Mouse (Mus musculus) right cerebral cortex, postnatal 4 days (tissue): ENCODE measurements at regions not wholly inside any gene's neighbourhood (a gene's known extent, or its start where the extent isn't known, plus 50 kb on each side); places are given as distances from the start of the nearest gene placed in this dataset.

Experiments
- DNase-seq: peaks from one replicate; pipeline ENCODE4 v3.0.0-alpha.2; 2022

DNA sequence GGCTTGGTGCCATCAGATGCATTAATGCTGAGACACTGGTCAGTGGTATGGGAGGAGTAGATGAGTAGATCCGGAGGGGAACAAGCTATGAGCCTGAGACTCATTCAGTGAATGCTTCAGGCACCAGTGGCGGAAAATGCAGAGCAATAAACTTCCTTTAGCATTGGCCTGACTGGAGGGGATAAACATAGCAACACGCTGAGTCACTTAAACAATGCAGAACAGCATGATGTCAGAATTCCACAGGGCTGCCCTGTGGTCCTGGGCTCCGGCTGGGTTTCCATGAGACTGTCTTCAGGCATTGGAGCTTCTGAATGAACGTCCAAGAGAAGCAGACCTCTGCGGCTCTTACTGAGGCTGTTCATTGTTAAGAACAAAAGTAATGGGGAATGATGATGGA is 145.4 kb upstream of the Gm10181 start:
- no peak for DNase-seq

GRCm38 (mm10) chr9:24952516-24952915 is 136.7 kb upstream of the Gm10181 start:
- no peak for DNase-seq

- no peak for DNase-seq
These were observed 133.6 kb upstream of the Gm10181 start for GRCm38 (mm10) chr9:24955641-24956040.

DNA sequence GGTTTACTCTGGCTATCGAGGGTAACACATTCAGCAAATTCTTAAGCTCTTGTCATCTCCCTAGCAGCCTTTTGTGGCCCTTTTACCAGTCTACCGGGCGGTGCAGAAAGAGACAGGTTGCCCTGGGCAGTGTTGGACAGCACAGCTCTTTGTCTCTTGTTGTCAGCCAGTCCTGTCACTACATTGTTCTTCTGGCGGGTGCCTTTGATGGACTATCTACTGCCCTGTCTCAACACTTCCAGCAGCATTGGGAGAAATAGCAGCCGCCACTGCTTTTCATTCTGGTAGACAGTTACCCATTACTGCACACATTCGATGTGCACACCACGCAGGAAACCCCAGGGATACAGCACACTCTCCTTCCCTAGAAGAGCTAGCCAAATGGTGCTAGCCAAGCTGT is 132.7 kb upstream of the Gm10181 start:
- no peak for DNase-seq

DNA sequence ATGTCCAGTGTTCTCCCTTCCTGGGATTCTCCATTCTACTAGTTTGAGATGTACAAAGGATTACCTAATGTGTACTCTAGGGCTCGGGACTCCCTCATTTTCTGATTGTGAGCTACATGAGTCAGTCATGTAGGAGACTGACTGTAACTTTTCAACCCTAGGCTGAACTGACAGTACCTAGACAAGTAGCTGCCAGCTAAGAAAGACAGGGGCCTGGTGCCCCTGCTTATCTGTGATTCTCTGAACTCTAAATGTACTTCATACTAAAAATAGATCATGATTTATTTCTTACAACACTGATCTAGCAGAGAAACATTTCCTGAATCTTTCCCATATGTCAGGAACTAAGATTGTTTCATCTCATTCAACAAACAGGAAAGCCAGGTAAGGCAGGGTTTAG is 125.9 kb upstream of the Gm10181 start:
- no peak for DNase-seq

DNA sequence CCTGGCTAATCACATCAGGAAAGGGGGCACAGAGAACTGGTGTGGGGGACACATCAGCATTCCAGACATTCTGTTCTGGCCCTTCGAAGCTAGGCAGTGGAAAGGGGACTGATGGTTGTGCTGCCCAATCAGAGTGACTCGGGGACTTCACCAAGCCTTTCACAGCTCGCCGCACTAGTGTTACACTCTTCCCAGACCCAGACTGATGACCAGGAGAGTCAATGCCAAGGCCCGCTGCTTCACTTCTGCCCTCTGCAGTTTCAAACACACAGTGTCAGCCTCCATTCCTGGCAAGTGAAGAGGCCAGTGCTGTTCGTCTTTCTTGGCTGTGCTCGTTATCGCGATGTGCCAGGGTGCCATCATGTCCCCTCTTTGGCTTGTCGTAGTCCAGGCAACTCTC is 121.7 kb upstream of the Gm10181 start:
- DNase-seq, result no peak

DNA sequence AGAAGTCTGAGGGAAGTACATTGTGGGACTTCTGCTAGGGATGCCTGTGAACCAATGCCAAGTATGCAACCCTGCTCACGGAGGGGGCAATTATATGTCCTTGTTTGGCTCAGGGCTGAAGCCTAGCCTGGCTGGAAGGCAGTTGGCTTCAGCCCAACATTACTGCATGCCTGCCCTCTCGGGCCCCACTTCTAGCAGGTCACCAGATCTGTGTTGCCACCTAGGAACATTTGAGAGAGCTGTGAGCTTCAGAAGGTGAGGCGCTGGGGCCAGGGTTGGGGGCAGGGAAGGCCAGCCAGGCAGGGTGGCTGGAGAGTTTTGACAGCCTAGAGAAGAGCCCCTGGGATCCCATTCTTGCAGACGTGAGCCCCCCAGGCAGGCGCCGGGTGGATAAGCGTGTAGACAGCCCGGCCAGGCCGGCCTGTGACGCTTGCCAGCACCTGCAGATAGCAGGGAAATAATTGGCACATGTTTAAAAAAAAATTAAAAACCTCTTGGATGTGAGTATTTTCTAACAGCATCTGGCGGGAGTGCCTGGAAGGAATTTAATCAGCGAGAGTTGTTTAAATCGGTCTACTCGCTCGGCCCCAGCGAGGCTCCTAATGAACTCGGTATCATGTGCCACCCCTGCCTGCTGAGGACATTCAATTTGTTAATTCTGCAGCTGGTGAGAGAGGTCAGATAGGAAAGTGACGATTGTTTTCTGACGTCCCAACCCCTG is 115.0 kb upstream of the Gm10181 start:
- no peak for DNase-seq

DNA sequence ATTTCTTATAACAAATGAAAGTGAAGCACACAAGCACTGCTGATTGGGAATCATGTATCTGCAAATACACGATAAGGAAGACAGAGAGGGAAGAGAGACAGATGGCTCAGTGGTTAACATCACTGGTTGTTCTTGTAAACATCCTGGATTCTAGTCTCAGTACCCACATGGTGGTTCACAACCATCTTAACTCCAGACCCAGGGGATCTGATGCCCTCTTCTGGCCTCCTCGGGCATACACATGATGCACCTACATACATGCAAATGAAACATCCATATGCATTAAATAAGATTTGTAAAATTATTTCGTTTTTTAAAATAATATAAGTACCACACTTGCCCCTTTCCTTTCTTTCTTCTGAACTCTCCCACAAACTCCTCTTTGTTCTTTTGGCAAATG is 106.4 kb upstream of the Gm10181 start:
- no peak for DNase-seq

DNA sequence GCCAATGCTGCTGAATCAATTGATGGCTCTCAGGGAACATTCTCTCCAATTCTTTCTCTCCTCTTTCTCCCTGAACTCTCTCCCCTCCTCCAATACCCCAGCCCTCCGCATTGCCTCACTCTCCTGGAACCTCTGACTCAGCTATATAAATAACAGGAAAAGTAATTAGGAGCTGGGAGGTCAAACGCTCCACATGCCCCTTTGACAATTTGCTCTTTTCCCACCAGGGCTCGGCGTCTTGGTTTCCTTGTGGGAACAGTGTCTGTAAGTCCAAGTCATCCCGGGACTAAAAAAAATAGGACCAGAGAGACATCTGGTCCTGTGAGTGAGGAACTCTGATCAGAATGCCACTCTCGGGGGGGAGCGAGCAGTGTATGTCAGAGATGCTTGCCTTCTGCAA is 94.7 kb upstream of the Gm10181 start:
- no peak for DNase-seq

- no peak for DNase-seq
These were observed 68.0 kb upstream of the Gm10181 start for GRCm38 (mm10) chr9:25021095-25021691.

DNA sequence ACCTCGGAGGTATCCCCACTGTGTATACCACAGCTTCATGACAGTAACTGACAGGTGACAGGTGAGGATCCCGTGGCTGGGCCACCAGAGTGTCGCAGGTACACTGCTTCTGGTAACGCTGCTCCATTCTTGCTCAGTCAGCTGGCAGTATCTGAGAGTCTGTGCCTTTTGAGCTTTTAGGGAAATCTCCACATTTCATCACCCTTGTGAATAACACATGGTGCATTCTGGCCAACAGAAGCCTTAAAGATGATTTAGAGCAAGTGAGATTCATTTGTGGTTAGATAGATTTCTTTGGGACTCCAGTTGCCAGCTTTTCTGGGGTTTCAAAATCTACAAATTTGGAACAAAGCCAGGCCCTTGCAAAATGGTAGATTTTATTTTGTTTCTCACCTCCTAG is 66.8 kb upstream of the Gm10181 start:
- no peak for DNase-seq

GRCm38 (mm10) chr9:25024486-25024885 is 64.7 kb upstream of the Gm10181 start:
- DNase-seq, result no peak

GRCm38 (mm10) chr9:25027581-25027980 is 61.6 kb upstream of the Gm10181 start:
- peak; percentile 69 for DNase-seq

GRCm38 (mm10) chr9:25028305-25028704 is 60.9 kb upstream of the Gm10181 start:
- DNase-seq, result no peak

GRCm38 (mm10) chr9:25031466-25031865 is 57.8 kb upstream of the Gm10181 start:
- DNase-seq, result no peak
